Mouse (Mus musculus) cerebellum, adult 18-20 months (tissue): ENCODE measurements around the gene Poc1a.
A peak's percentile ranks its signal among the peaks of the same experiment; 100 is the strongest.

ENCODE experiments used
- DNase-seq, 2 experiments: peaks; one replicate each; pipeline ENCODE4 v3.0.0; 2021

Poc1a gene

GRCm38 (mm10) chr9:106339730-106340129 lies 58.9 kb downstream of the Poc1a start:
- DNase-seq, result no peak

GRCm38 (mm10) chr9:106340501-106341312 lies 59.8 kb downstream of the Poc1a start:
- no peak for DNase-seq

GRCm38 (mm10) chr9:106341313-106341686 lies 60.4 kb downstream of the Poc1a start:
- no peak for DNase-seq

GRCm38 (mm10) chr9:106342573-106342972 lies 61.7 kb downstream of the Poc1a start:
- DNase-seq, result no peak

- peak; percentile 25 to 48 for DNase-seq
Measured at GRCm38 (mm10) chr9:106345167-106345566, 64.3 kb downstream of the Poc1a start.

GRCm38 (mm10) chr9:106345630-106346029 lies 64.8 kb downstream of the Poc1a start:
- DNase-seq, result no peak

- DNase-seq, result no peak
Measured at GRCm38 (mm10) chr9:106348281-106348680, 67.4 kb downstream of the Poc1a start.

GRCm38 (mm10) chr9:106349075-106349474 lies 68.2 kb downstream of the Poc1a start:
- DNase-seq, result peak; percentile 41 to 43

GRCm38 (mm10) chr9:106351178-106351577 lies 70.3 kb downstream of the Poc1a start:
- no peak for DNase-seq

GRCm38 (mm10) chr9:106353779-106354178 lies 72.9 kb downstream of the Poc1a start:
- no peak for DNase-seq

- no peak for DNase-seq
Measured at GRCm38 (mm10) chr9:106354810-106355209, 73.9 kb downstream of the Poc1a start.

- no peak for DNase-seq
Measured at GRCm38 (mm10) chr9:106355217-106355974, 74.5 kb downstream of the Poc1a start.

- DNase-seq, result no peak
Measured at GRCm38 (mm10) chr9:106355975-106356286, 75.1 kb downstream of the Poc1a start.

- DNase-seq, result no peak
Measured at GRCm38 (mm10) chr9:106356323-106356844, 75.5 kb downstream of the Poc1a start.

GRCm38 (mm10) chr9:106357167-106357566 lies 76.3 kb downstream of the Poc1a start:
- no peak for DNase-seq

- no peak for DNase-seq
Measured at GRCm38 (mm10) chr9:106359297-106359696, 78.4 kb downstream of the Poc1a start.

- DNase-seq, result no peak
Measured at GRCm38 (mm10) chr9:106361140-106361539, 80.3 kb downstream of the Poc1a start.

GRCm38 (mm10) chr9:106365333-106365732 lies 84.5 kb downstream of the Poc1a start:
- DNase-seq, result no peak

- DNase-seq, result no peak
Measured at GRCm38 (mm10) chr9:106366188-106366587, 85.3 kb downstream of the Poc1a start.

- no peak for DNase-seq
Measured at GRCm38 (mm10) chr9:106367001-106367400, 86.1 kb downstream of the Poc1a start.

- DNase-seq, result peak; percentile 99 to 100
Measured at GRCm38 (mm10) chr9:106367592-106368111, 86.8 kb downstream of the Poc1a start.

GRCm38 (mm10) chr9:106368112-106368717 lies 87.4 kb downstream of the Poc1a start, which contains the start of gene Dusp7:
Dusp7 (plus strand) TSS chr9:106368632.
- DNase-seq, result peak; percentile 84 to 93

GRCm38 (mm10) chr9:106368831-106369501 lies 88.1 kb downstream of the Poc1a start:
- peak; percentile 63 to 75 for DNase-seq
